Mouse (Mus musculus) kidney, adult 2 months (tissue): ENCODE data around the gene Dlec1.

Experiments used
- CTCF ChIP-seq: fragments of 200-500 bp; conservative IDR thresholded peaks from 2 replicates; pipeline ENCODE4 v1.5.1; 2011; ENCODE audit warnings: low read depth, mild to moderate bottlenecking, control low read depth, low read length, moderate library complexity, mixed read lengths; ENCODE audit not compliant: insufficient read depth, insufficient read length
- POLR2A ChIP-seq: fragments of 200-500 bp; IDR thresholded peaks from one replicate; pipeline ENCODE4 v1.6.1; 2011; ENCODE audit warnings: low read depth, low read length, control low read depth

- TF ChIP-seq CTCF = no peak
- TF ChIP-seq POLR2A = no peak
These were observed 15.8 kb upstream of the Dlec1 start for GRCm38 (mm10) chr9:119086451-119086850.
